Mouse (Mus musculus): Measurements from ENCODE around the gene Ptprt.

The Ptprt gene

DNA sequence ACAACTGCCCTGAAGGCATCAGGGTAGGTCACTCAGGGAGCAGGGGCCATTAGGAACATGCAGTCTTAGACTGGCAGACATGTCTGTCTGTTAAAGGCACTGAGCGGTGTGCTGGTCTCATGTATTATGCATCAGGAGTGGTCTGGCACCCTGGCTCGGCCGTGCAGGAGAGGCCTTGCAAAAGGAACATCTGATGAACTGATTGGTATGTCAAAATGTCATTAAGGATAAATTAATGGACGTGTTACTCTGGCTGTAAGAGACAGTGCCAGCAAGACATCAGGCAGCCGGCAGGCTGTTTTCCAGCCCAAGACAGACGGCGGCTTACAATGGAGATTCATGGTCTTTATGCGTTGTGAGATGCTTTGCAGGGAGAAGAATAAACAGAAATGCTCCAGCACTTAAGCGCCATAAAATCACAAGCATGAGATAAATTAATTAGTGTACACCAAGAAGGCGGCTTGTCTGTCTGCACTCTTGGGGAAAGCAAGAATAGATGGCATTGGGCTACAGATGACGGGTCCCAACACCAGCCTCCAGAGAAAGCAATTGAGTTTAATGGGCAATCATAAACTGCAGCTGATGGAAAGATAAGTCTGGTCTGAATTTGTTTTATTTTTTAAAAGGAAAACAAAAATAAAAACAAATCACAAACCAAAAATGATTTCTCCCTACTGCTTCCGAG is 992.5 kb downstream of the Ptprt start:
- no peak for DNase-seq (ENCODE audit: low spot score)

DNA sequence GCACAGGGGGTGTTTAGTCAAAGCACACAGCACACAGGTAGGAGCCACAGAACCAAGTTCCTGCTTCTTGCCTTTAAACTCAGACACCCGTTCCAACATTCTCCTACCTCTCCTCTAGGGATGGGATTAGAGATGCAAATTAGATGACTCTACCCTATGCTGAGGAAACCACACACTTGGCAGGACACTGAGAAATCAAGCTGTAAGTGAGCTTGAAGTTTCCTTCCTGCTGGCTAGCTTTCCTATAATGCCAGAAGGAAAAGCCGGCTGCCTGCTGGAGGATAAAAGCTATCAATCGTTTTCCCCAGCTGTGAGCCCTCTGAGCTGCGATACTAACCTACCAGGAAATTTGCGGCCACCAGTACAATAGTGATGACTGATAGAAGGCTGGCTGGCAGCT is 999.0 kb downstream of the Ptprt start:
- DNase-seq (ENCODE audit: low spot score) = no peak

- DNase-seq (ENCODE audit: low spot score) = no peak
Observed at GRCm38 (mm10) chr2:161660827-161661226, 1000.1 kb downstream of the Ptprt start.

GRCm38 (mm10) chr2:161657046-161657445 is 1003.9 kb downstream of the Ptprt start:
- DNase-seq (ENCODE audit: low spot score) = no peak

- DNase-seq (ENCODE audit: low spot score) = no peak
Observed at GRCm38 (mm10) chr2:161656632-161657031, 1004.3 kb downstream of the Ptprt start.

DNA sequence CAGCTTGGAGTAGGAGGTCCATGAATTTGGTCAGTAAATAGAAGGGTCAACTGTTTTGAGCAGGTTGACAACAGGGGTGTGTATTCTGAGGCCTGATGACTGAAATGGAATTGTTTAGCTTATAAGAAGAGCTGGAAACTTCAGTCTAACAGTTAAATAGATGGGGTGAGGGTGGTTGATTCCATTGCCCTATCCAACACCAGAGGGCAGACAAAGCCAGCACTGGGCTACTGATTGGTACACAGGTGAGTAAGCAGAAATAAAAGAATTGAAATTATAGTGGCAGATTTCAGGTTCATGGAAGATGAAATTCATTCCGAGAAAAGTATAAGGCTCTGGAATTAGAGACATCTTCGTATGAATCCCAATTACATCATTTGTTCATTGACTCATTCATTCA is 1020.1 kb downstream of the Ptprt start:
- no peak for DNase-seq (ENCODE audit: low spot score)

GRCm38 (mm10) chr2:161634084-161634483 is 1026.9 kb downstream of the Ptprt start:
- no peak for DNase-seq (ENCODE audit: low spot score)

DNA sequence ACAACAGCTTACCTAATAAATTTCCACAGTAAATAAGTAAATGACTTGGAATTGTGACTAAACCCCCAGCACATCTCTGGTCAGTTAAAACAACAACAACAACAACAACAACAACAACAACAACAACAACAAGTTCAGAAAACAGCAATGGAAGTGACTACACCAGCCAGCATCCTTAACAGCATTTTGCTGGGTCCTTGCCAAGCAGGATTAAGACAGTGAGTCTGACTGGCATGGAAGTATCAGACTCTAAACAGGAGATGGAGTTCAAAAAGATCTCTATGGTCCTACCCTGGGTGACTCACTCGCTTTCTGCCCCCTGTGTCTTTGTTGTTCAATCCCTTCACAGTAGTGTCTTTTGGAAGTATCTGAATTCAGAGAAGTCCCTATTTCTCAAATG is 1035.1 kb downstream of the Ptprt start:
- no peak for DNase-seq (ENCODE audit: low spot score)

GRCm38 (mm10) chr2:161608401-161608800 is 1052.5 kb downstream of the Ptprt start:
- DNase-seq (ENCODE audit: low spot score) = no peak

- DNase-seq (ENCODE audit: low spot score) = no peak
Observed at GRCm38 (mm10) chr2:161607372-161607771, 1053.6 kb downstream of the Ptprt start.

DNA sequence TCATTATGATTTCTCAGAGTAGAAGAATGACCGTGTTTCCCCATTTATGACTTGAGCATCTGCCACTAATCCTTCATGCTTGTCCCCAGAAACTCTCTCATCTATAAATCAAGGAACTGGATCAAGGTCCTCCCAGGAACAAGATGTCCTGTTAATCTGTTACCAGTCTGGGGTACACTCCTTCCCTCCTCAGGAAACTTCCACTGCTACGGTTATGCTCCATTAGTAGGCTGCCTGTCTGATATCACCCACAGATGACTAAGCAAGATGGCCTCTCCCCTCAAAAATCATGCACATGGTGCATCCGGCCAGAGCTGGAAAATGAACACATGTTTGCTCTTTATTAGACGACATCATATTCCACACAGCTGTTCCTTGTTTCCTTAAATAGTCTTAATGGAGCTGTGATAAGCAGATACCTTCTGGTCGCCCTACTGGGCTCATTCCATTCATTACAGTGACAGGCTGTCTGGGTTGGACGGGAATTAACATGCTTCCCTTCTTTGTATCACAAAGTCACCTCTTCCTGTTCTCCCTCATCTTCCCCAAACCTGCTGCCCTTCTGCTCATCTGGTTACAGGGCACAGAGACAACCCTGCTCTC is 1060.6 kb downstream of the Ptprt start:
- no peak for DNase-seq (ENCODE audit: low spot score)

DNA sequence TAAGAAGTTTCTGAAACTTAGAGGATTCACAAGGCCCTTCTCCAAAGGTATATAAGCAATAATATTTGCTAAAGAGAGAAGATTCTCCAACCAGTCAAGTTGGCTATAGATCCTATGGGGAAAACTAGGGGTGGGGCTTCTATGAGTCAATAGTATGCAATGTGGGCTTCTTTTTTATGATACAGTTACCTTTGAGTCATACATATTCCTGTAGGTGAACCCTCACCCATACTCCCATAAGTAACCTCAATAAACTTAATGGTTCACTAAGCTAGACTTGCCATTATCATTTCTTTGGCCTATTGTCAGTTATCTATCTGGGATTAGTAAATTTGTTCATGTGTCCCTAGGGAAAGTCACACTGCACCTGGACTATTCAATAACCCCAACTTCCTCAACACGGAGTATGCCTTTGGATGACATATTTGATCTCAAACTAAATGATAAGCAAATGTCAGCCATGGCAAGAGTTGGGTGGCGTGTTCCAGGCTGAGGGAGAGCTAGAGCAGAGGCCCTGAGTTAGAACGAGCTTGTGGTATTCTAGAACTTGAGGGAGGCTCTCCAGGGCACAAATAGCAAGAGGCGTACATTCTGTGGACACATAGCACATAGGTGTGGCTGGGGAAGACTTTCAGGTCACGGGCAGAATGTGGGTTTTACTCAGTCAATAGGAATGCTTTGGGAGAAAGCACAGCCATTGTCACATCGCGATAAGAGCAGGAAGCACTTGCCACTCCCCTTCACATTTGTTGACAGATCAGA is 1067.4 kb downstream of the Ptprt start:
- DNase-seq (ENCODE audit: low spot score) = no peak

DNA sequence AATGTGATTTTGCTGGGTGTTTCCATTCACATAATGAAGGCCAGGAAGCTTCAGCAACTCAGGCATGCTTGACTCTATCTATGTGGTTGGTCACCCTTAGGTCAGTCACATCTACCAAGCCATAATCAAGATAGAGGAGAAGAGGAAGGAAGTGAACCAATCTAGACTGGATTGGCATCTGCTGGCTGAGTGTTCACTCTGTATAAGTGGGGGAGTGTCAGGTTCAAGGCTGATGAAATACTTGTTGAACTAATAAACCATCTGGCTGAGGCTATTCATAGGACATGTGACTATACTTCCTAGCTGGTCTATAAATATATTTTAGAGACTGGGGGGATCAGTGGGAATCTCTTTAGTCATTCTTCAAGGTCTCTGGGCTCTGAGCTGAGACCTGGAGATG is 1086.5 kb downstream of the Ptprt start:
- DNase-seq (ENCODE audit: low spot score) = no peak

DNA sequence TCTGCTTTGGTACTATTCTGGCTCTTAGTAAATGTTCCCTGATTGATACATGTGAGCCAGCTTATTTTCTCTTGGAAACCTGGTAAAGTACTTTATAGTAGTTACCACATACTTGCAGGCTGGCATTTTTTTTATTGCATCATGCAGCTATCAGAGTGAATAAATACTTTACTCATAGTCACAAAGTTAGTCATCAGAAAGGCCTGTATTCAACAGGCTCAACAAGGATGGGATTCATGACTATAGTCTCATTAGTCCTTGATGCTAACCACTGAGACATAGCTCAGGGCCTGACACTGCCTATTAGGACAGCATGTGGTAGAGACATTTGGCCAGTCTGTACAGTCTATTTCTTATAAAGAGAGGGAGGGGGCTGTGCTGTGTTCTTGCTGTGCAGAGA is 1088.7 kb downstream of the Ptprt start:
- DNase-seq (ENCODE audit: low spot score) = no peak

- no peak for DNase-seq (ENCODE audit: low spot score)
Observed at GRCm38 (mm10) chr2:161570236-161570995, 1090.5 kb downstream of the Ptprt start.

GRCm38 (mm10) chr2:161561502-161561901 is 1099.4 kb downstream of the Ptprt start:
- DNase-seq (ENCODE audit: low spot score) = no peak

GRCm38 (mm10) chr2:161557874-161558273 is 1103.1 kb downstream of the Ptprt start:
- DNase-seq (ENCODE audit: low spot score) = no peak

- no peak for DNase-seq (ENCODE audit: low spot score)
Observed at GRCm38 (mm10) chr2:161553651-161554050, 1107.3 kb downstream of the Ptprt start.

DNA sequence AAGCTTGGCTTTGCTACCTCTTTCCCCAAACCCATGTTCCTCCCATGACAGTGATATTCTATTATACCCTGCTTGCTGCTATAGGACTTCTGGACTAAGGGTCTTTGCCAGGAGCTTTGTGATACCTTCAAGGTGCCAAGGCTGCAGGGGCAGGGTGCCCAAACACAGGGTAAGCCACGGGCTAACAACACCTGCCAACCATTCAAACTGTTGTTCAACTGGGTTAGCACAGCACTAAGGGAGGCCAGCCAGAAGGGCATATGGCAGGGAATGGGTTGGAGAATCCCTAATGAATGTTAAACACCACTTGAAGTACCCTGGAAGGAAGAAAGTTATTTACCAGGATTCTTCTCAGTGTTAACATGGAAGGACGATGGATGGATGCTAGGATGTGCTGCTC is 1108.9 kb downstream of the Ptprt start:
- DNase-seq (ENCODE audit: low spot score) = no peak

DNA sequence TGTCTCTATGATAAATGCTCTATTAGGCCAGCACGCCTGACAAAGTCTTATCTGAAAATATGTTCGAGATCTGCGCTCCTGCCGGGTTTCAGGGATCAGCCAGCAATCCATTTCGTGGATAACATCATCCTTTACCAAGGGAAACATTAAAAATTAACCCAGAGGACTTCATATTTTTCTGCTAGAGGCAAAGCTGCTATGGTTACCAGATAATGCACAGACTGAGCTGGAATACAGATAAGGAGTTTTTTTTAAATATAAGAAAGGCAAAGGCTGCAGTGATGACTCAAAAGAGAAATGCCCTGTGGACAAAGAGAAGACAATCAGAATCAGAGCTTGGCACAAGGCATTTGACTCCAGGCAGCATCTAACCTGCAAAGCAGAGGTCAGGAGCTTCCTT is 1111.4 kb downstream of the Ptprt start:
- no peak for DNase-seq (ENCODE audit: low spot score)

GRCm38 (mm10) chr2:161547318-161547717 is 1113.6 kb downstream of the Ptprt start:
- no peak for DNase-seq (ENCODE audit: low spot score)

- no peak for DNase-seq (ENCODE audit: low spot score)
Observed at GRCm38 (mm10) chr2:161545406-161545805, 1115.5 kb downstream of the Ptprt start.

- no peak for DNase-seq (ENCODE audit: low spot score)
Observed at GRCm38 (mm10) chr2:161534151-161534550, 1126.8 kb downstream of the Ptprt start.
